Mouse (Mus musculus) gastrocnemius, postnatal 4 days (tissue): ENCODE data around the gene Ccdc122. TPM values are rescaled to one million over a fixed set of nuclear protein-coding genes. Genes with fewer than 3 reads are reported as not detected.
"Not testable (repeated sequence)": the region's sequence is repeated elsewhere in the genome, so short reads cannot be mapped to it uniquely, and the experiment has no call there.

Experiments
- DNase-seq, 2 experiments: peaks; one replicate each; pipeline ENCODE4 v3.0.0; 2021 to 2022; ENCODE audit warnings: low spot score in 2 of 2, mixed read lengths in 2 of 2
- total RNA-seq, 2 experiments: library from RNA; stranded (reverse); gene quantifications; 2 replicates each; pipeline ENCODE4 v1.2.3; 2021

The Ccdc122 gene
- total RNA-seq, 2 experiments from 2014 or later: 2.9 to 3.3 TPM

DNA sequence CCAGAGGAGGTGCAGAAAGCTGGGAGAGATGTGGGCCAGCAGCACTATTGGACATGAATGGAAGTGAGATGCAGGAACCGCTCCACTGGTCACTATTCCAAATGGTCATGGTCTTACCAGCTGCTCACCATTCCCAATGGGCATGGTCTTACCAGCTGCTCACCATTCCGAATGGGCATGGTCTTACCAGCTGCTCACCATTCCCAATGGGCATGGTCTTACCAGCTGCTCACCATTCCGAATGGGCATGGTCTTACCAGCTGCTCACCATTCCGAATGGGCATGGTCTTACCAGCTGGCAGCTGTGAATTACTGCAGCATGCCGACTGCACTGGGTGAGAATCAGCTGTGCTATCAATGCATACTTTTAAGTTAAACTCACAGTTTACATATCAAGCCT lies 74.0 kb downstream of the Ccdc122 start:
- not testable (repeated sequence) for DNase-seq

DNA sequence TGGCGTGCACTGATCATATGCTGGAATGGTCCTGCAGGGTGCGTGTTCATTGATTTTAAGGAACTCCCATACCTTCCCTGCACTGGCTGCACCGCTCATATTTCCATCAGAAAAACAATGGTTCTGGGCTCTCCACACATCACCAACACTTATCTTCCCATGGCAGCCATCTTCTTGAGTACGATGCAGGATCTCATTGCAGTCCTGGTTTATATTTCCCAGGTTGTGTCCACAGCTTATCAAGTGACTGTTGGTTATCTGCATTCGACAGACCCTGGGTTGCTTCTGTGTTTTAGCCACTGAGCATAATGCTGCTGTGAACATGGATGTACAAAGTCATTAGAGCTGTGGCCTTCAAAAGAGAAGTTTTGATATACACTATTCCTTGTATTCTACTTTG lies 94.0 kb downstream of the Ccdc122 start:
- DNase-seq: no peak

DNA sequence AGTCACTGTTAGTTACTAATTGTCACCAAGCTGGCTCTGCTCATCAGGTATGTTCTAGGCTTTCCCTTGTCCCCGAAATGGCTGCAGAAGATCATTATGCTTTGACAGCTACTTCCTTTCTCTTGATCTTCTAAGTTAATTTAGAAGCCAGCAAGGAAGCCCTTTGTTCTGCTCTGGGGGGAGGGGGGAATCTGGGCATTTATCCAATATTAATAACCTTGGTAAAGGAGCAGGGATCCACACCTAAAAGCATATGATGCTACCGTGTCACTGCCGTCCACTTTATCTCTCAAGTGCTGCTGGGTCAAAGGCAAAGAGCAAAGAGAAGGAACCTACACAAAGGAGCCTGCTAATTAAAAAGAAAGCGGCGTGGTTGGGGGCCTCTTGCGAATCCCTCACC lies 100.4 kb downstream of the Ccdc122 start:
- DNase-seq: no peak

DNA sequence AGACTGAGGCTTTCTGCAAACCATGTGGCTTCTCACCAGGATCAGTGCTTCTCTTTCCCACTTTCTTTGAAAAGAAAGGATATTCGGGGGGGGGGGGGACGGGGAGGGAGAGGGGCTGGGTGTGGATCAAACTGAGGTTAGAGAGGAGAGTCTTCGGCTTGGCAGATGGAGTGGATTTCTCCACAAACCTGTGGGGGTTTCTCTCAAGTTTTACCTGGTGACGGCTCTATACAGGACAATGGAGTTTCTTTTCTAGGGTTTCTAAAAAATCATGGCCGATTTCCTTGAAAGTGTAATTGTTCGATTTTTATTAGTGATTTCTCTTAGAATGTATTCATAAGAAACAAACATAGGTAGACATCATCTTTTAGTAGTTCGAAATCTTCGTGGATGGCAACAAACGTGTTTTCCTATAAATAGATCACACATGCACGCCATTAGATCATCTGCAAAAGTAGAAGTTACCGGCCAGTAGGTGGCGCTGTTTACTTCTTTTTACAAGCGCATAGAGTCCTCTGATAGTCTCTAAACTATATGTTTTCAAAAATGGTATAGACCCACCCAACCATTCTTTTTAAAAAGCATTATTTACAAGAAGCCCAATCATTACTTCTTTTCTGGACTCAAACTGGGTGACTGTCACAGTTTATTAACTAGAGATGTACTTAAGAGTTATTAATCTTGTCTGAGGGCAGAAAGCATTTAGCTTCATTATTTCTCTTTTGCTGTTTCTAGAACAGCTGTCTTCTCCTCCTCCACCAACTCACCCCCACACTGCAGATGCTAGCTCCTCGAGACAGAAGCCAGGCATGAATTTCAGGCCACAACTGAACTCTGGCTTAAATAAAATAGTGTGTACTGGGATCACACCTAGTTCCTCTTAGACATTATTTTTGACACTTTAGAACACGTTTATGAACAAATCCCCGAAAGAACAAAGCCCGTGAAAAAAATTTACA lies 105.0 kb downstream of the Ccdc122 start:
- peak; percentile 58 to 80 for DNase-seq

DNA sequence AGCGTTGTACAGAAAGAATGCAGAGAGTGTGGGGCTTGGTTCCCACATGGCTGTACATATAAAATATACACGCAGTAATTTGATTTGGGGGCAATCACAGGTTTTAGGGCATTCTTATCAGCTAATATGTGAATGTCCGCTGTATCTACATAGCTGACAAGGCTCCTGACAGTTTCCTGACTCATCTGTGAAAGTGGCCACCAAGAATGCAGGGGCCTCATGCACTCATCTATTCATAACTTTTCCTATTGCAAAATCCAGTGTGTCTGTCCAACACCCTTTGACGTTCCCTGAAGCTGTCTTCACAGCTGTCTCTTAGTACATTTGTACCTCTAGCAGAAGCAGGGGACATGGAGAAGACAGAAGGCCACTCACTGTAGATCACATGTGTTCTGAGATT lies 108.5 kb downstream of the Ccdc122 start:
- no peak for DNase-seq

DNA sequence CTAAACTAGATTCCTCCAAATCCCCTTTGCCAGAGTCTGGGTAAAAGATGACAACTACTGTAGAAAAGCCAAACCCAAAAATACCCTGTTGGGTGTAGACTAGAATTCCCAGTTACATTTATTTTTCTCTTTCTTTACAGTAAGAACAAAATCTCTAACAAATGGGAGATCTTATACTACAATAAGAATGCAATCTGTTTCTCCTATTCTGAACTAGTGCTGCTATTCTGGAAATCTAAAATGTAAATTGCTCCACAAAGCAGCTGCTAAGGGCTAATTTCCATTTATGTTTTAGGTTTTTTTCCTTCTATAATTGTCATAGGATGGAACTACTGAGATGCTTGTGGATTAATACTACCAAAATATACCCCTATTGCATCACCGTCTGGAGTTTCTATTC lies 111.1 kb downstream of the Ccdc122 start:
- no peak for DNase-seq

DNA sequence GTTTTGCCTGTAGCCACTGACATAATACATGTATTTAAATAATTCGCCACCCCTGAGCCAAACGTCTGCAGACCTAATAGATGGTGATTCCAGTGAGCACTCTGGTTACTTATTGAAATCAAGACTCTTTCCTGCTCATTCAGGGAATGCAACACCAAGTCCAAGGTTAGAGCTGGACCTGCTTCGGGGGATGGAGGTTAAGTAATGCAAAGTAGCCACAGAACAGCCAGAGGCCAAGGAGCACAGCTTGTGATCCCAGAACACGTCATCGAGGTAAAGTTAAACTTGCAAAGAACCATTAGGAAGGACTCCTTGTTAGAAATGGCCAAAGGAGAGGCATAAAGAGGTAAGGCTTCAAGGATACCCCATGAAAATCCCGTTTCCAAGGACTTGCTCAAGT lies 114.0 kb downstream of the Ccdc122 start:
- no peak for DNase-seq

DNA sequence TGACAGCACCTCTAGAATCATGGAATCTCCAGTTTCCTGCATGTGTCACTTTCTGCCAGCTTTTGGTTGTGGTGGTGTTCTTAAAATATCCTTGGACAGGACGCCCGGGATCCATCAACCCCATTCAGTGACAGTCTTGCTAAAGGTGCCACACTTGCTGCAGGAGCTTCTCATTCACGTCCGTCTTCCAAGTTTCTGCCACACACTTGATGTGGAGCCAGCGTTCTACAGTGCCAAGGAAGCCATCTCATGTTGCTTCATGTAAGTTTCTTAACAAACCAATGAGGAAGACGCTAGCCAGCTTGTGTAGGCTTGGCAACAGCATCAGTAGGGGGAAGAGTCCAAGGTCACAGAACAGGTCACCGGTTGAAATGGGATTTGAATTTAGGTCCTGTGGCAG lies 114.9 kb downstream of the Ccdc122 start:
- DNase-seq: no peak

DNA sequence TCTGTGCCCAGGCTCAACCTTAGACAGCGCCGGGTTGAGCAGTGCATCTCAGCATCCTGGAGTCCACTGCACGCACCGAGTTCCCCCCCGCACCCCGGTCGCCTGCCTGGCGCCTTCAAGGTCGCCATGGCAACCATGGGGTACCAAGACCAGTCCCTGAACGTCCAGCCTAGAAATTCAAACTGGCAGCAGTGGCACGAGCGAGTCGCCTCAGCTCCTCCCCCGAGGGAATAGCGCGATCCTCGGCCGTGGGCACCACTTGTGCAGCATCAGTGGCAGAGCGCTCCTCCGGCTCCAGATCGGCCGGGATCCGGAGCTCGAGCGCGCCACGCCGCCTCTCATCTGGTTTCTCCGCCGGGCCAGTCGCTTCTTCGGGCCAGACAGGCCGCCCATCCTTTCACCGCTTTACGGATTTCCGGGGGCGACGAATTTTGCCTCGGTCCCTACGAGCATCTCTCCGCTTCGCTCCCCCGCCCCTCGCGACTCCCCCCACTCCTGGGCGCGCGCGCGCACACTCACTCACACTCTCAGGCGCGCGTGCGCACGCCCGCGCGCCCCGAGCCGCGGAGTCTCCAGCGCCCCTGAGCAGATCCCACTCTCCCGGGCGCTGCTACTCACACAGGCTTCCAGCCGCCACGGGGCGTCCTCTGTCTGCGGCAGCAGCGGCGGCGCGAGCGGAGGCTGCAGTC lies 119.8 kb downstream of the Ccdc122 start, which contains the start of gene Enox1:
TSS of gene Enox1 (plus strand) at position 542 of the 689 bp plus-strand sequence.
- DNase-seq: peak; percentile 76 to 83

DNA sequence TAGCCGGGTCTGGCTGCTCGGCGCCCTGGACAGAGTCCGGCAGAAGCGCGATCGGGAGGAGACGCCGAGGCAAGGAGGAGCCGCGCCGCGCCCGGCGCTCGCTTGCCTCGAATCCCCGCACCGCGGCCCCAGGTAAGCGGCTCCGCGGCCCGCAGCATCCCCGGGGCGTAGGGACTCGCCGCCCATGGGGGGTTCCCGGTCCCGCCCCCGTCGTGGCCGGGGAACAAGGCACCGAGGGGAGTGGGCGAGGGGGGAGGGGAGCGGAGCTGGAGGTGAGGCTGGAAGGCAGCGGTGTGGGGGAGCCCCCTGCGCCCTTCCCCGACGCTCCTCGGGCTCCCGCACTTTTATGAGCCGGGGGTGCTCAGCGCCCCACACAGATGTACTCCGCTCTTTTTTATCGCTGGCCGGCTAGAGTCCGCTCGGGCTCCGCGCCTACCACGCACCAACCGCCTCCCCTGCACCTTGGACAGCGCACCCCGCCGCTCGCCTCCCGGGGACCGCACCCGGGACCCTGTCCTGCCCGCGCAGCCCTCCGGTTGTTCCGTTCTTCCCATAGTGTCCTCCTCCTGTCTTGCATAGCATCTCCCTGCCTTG lies 120.4 kb downstream of the Ccdc122 start:
- peak in 1 of 2 experiments; percentile 25 for DNase-seq

DNA sequence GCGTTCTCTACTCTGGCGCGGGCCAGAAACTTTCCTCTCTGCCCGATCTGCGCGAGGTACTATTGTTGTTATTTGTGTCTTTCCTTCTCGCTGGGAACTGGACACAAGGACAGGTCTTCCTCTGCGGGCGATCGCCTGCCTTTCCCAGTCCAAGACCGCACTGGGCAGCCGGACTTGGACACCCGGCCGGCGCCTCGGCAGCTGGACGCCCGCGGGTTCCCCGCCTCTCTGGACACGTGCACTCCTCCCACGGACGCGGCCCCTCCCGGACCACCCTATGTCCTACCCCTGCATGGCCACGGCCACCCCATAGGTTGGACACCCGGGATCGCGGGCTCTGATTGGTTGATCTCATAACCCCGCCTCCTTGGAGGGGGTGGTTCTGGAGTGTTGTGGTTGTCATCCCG lies 120.9 kb downstream of the Ccdc122 start:
- peak; percentile 80 to 88 for DNase-seq

DNA sequence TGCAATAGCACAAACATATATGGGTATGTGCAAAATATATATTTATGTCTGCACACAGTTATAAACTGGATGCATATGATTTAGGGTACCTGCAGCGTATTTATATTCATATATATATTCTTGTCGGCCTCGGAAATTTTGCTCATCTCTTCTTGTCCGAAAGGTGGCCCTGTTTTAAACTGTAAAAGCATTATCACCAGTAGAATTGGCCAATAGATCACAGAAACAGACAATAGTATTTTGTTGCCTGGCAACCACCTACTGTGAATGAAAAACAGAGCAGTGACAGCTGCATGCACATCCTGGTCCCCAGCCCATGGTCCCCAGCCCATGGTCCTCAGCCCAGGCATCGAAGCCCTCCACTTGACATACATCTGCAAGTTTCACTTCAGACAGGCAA lies 122.8 kb downstream of the Ccdc122 start:
- DNase-seq: no peak

Other genes with a start within 250 kb of the Ccdc122 start
- gene Lacc1, start 132 bp downstream of the Ccdc122 start, total RNA-seq: 1 to 10 TPM; 6.4 to 6.6 TPM
- gene Enox1, start 120.0 kb downstream of the Ccdc122 start, total RNA-seq: 10 to 100 TPM; 14.3 to 17.3 TPM